34 mouse cellular contexts compared by ENCODE assay signal in the genomic region with DNA sequence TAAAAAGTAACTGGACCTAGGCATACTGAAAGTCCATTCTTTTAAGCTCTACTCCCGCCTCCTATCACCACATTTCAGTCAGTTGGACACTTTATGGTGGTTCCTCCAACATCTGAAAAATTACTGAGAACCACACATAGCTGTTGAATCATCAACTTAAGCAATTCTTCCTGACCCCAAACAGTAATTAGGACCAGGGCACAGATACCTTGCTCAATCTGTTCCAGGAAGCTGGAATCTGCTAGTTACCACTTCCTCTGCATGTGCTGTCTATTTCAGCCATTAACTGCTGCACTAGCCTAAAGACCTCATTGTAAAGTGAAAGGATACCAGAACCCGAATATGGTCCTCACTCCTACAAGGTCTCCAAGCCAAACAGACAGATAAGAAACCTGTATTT. TPM values are rescaled to one million over a fixed set of nuclear protein-coding genes. Genes with fewer than 3 reads are reported as not detected.
DNase-seq lines count a peak whose midpoint lies in the region; ATAC-seq and TF ChIP-seq lines count a peak whose summit lies in the region.
"Had no signal": no experiment of that assay in that cellular context is flagged by ENCODE, and none has a peak within 500 bp of the region (broad histone marks: within the 10 kb centered on the region; RNA-seq: fewer than 3 reads in every experiment).

No protein-coding gene starts in this region.

- peak overlapping the region; percentile 15; the same call in 1 of the 2 replicates for H3K4me2 ChIP-seq in liver, postnatal 0 days (ENCODE audit: low read depth, low read length)
- H3K4me2 ChIP-seq: embryonic facial prominence, embryonic 12.5 days; embryonic facial prominence, embryonic 15.5 days; heart, embryonic 12.5 days; heart, embryonic 15.5 days; hindbrain, embryonic 13.5 days had no signal

- DNase-seq in liver, postnatal 0 days: no peak
- DNase-seq in liver: no peak
- peak; percentile 29 for DNase-seq in lung, postnatal 36 days
- DNase-seq in lung, adult 2 months: no peak
- DNase-seq in cerebellum, postnatal 14 days: no peak
- DNase-seq in midbrain, embryonic 10.5 days (ENCODE audit: low spot score): no peak
- DNase-seq: adrenal gland, adult 2 months; adrenal gland, postnatal 14 days; cerebellum, adult 11 months; cerebellum, adult 2 months; cerebellum, adult 9-11 months; cerebellum, postnatal 36 days; forebrain, postnatal 0 days; gastrocnemius, adult 2 months; gastrocnemius, postnatal 14 days; heart, adult 18-20 months; heart, postnatal 10 days; heart, postnatal 36 days had no signal

- 55% methylated on average over 2 of the region's 2 CpGs for WGBS in liver, postnatal 0 days (ENCODE audit: insufficient replicate concordance)
- 53% methylated on average over 2 of the region's 2 CpGs for WGBS in lung, adult 2 months
- 83% methylated on average over 2 of the region's 2 CpGs for WGBS in midbrain, embryonic 10.5 days

- H3K4me3 ChIP-seq in liver, postnatal 0 days (ENCODE audit: low read depth, low read length): no peak overlapping the region
- H3K4me3 ChIP-seq in lung, adult 2 months (replicated peaks; ENCODE audit: extremely low read depth, low read depth, low read length): no peak overlapping the region
- no peak overlapping the region for H3K4me3 ChIP-seq in midbrain, embryonic 10.5 days
- H3K4me3 ChIP-seq: embryonic facial prominence, embryonic 12.5 days; embryonic facial prominence, embryonic 15.5 days; gastrocnemius, adult 2 months; heart, embryonic 12.5 days; heart, embryonic 15.5 days; hindbrain, embryonic 10.5 days; hindbrain, embryonic 13.5 days had no signal

- ATAC-seq in liver, postnatal 0 days: no peak
- ATAC-seq in megakaryocyte, adult 5-6 weeks (ENCODE audit: poor library complexity, severe bottlenecking): peak; percentile 69
- ATAC-seq: CD4-positive, CD25-positive, alpha-beta regulatory T cell, adult 4 months; forebrain, embryonic 14.5 days; forebrain, postnatal 0 days; hindbrain, embryonic 16.5 days had no signal

- TF ChIP-seq CTCF in liver, postnatal 0 days (IDR thresholded peaks at IDR 0.05; ENCODE audit: low read depth): no peak
- TF ChIP-seq CTCF in lung, adult 2 months (IDR thresholded peaks at IDR 0.05; ENCODE audit: insufficient read depth, low read length): no peak

- TF ChIP-seq EP300 in liver, postnatal 0 days (IDR thresholded peaks at IDR 0.05; ENCODE audit: low read depth): no peak

- no peaks in the 10 kb centered on the region for H3K36me3 ChIP-seq in liver, postnatal 0 days (replicated peaks; ENCODE audit: insufficient read depth, low read length)
- H3K36me3 ChIP-seq in midbrain, embryonic 10.5 days: no peaks in the 10 kb centered on the region
- H3K36me3 ChIP-seq: embryonic facial prominence, embryonic 12.5 days; embryonic facial prominence, embryonic 15.5 days; heart, embryonic 12.5 days; heart, embryonic 15.5 days; hindbrain, embryonic 10.5 days; hindbrain, embryonic 13.5 days had no signal

- no peaks in the 10 kb centered on the region for H3K27me3 ChIP-seq in liver, postnatal 0 days (ENCODE audit: insufficient read depth, low read length)
- no peaks in the 10 kb centered on the region for H3K27me3 ChIP-seq in midbrain, embryonic 10.5 days (ENCODE audit: low read depth, poor library complexity, severe bottlenecking)
- H3K27me3 ChIP-seq: embryonic facial prominence, embryonic 12.5 days; embryonic facial prominence, embryonic 15.5 days; heart, embryonic 12.5 days; heart, embryonic 15.5 days; hindbrain, embryonic 13.5 days had no signal

- TF ChIP-seq POLR2A in lung, adult 2 months (IDR thresholded peaks at IDR 0.05; ENCODE audit: borderline replicate concordance, extremely low read depth, low read depth, low read length): no peak

- H3K9me3 ChIP-seq in liver, postnatal 0 days (ENCODE audit: low read length): no peaks in the 10 kb centered on the region
- H3K9me3 ChIP-seq in midbrain, embryonic 10.5 days (replicated peaks): no peaks in the 10 kb centered on the region
- H3K9me3 ChIP-seq: embryonic facial prominence, embryonic 12.5 days; embryonic facial prominence, embryonic 15.5 days; heart, embryonic 12.5 days; heart, embryonic 15.5 days; hindbrain, embryonic 10.5 days; hindbrain, embryonic 13.5 days had no signal

- H3K27ac ChIP-seq in liver, postnatal 0 days (ENCODE audit: low read depth): no peak overlapping the region
- H3K27ac ChIP-seq in midbrain, embryonic 10.5 days (replicated peaks): no peak overlapping the region
- H3K27ac ChIP-seq: embryonic facial prominence, embryonic 12.5 days; embryonic facial prominence, embryonic 15.5 days; gastrocnemius, adult 2 months; heart, embryonic 15.5 days; hindbrain, embryonic 10.5 days; hindbrain, embryonic 13.5 days had no signal

- H3K4me1 ChIP-seq in liver, postnatal 0 days (ENCODE audit: insufficient read depth): 0 out of 2 replicates have a peak, but pooled peaks cover 2% of the 10 kb centered on the region
- no peaks in the 10 kb centered on the region for H3K4me1 ChIP-seq in lung, adult 2 months (ENCODE audit: control insufficient read depth, insufficient read depth, low read length)
- H3K4me1 ChIP-seq in midbrain, embryonic 10.5 days: no peaks in the 10 kb centered on the region
- H3K4me1 ChIP-seq: embryonic facial prominence, embryonic 12.5 days; embryonic facial prominence, embryonic 15.5 days; heart, embryonic 12.5 days; heart, embryonic 15.5 days; hindbrain, embryonic 10.5 days; hindbrain, embryonic 13.5 days had no signal

- no peak overlapping the region for H3K9ac ChIP-seq in liver, postnatal 0 days (replicated peaks)
- H3K9ac ChIP-seq: embryonic facial prominence, embryonic 12.5 days; embryonic facial prominence, embryonic 15.5 days; forebrain, postnatal 0 days; heart, embryonic 12.5 days; heart, embryonic 15.5 days; hindbrain, embryonic 13.5 days had no signal

RNA-seq across cellular contexts. Expression of a gene that starts 1.2 kb away (rescaled TPM):
- polyA plus RNA-seq in liver, postnatal 0 days (2015; fragmentation: Nextera tagmentation; extraction: Ambion mirVana): 0.19 TPM in 1 of 2 replicates, not detected in the other
- not detected in 2 replicates for polyA plus RNA-seq in lung, adult 2 months (2012; rRNA removed)
- 0.51 TPM in 1 of 2 replicates, not detected in the other for total RNA-seq in megakaryocyte, adult 5-6 weeks (2015)
- total RNA-seq in megakaryocyte, adult 5-6 weeks (2017): not detected in 2 replicates
- polyA plus RNA-seq in midbrain, embryonic 10.5 days (2016; fragmentation: Nextera tagmentation; extraction: Ambion mirVana): not detected in 2 replicates
- total RNA-seq: adrenal gland, postnatal 14 days; adrenal gland, postnatal 4 days; forebrain, postnatal 0 days; gastrocnemius, adult 2 months; gastrocnemius, postnatal 14 days; gastrocnemius, postnatal 4 days; heart, adult 18-20 months; heart, postnatal 10 days; heart, postnatal 36 days; MEL had no signal
- polyA plus RNA-seq: adrenal gland, adult 2 months; C2C12; CD4-positive, CD25-positive, alpha-beta regulatory T cell, adult 4 months; cerebellum, adult 2 months; embryonic facial prominence, embryonic 12.5 days; embryonic facial prominence, embryonic 15.5 days; forebrain, embryonic 11.5 days; forebrain, embryonic 14.5 days; forebrain, postnatal 0 days; frontal cortex, adult 2 months; heart, embryonic 12.5 days; heart, embryonic 15.5 days; hindbrain, embryonic 10.5 days; hindbrain, embryonic 13.5 days; hindbrain, embryonic 16.5 days had no signal

RNA-seq across cellular contexts. Expression of a gene that starts 18.5 kb away (rescaled TPM):
- 37.6 and 38.0 TPM in 2 replicates for polyA plus RNA-seq in liver, postnatal 0 days (2015; fragmentation: Nextera tagmentation; extraction: Ambion mirVana)
- not detected in 2 replicates for polyA plus RNA-seq in lung, adult 2 months (2012; rRNA removed)
- 42.5 and 48.3 TPM in 2 replicates for total RNA-seq in megakaryocyte, adult 5-6 weeks (2015)
- 29.5 and 38.1 TPM in 2 replicates for total RNA-seq in megakaryocyte, adult 5-6 weeks (2017)
- not detected in 2 replicates for polyA plus RNA-seq in midbrain, embryonic 10.5 days (2016; fragmentation: Nextera tagmentation; extraction: Ambion mirVana)
- total RNA-seq: adrenal gland, adult 2 months; adrenal gland, postnatal 14 days; forebrain, postnatal 0 days; gastrocnemius, adult 2 months; gastrocnemius, postnatal 14 days; gastrocnemius, postnatal 4 days; heart, adult 18-20 months; heart, postnatal 10 days; heart, postnatal 36 days had no signal
- polyA plus RNA-seq: adrenal gland, adult 2 months; C2C12; CD4-positive, CD25-positive, alpha-beta regulatory T cell, adult 4 months; cerebellum, adult 2 months; embryonic facial prominence, embryonic 12.5 days; embryonic facial prominence, embryonic 15.5 days; forebrain, embryonic 11.5 days; forebrain, embryonic 14.5 days; forebrain, postnatal 0 days; frontal cortex, adult 2 months; heart, embryonic 15.5 days; hindbrain, embryonic 10.5 days; hindbrain, embryonic 13.5 days; hindbrain, embryonic 16.5 days had no signal

RNA-seq across cellular contexts. Expression of a gene that starts 31.8 kb away (rescaled TPM):
- 0.26 and 0.54 TPM in 2 replicates for polyA plus RNA-seq in liver, postnatal 0 days (2015; fragmentation: Nextera tagmentation; extraction: Ambion mirVana)
- not detected in 2 replicates for polyA plus RNA-seq in lung, adult 2 months (2012; rRNA removed)
- 0.16 and 0.67 TPM in 2 replicates for total RNA-seq in megakaryocyte, adult 5-6 weeks (2015)
- 1.1 TPM in 1 of 2 replicates, not detected in the other for total RNA-seq in megakaryocyte, adult 5-6 weeks (2017)
- not detected in 2 replicates for polyA plus RNA-seq in midbrain, embryonic 10.5 days (2016; fragmentation: Nextera tagmentation; extraction: Ambion mirVana)
- total RNA-seq: forebrain, postnatal 0 days; gastrocnemius, adult 2 months; gastrocnemius, postnatal 14 days; gastrocnemius, postnatal 4 days; heart, adult 18-20 months; heart, postnatal 10 days; heart, postnatal 36 days; MEL had no signal
- polyA plus RNA-seq: adrenal gland, adult 2 months; C2C12; CD4-positive, CD25-positive, alpha-beta regulatory T cell, adult 4 months; cerebellum, adult 2 months; embryonic facial prominence, embryonic 12.5 days; embryonic facial prominence, embryonic 15.5 days; forebrain, embryonic 11.5 days; forebrain, embryonic 14.5 days; forebrain, postnatal 0 days; frontal cortex, adult 2 months; heart, embryonic 12.5 days; heart, embryonic 15.5 days; hindbrain, embryonic 10.5 days; hindbrain, embryonic 13.5 days; hindbrain, embryonic 16.5 days had no signal

RNA-seq across cellular contexts. Expression of a gene that starts 35.6 kb away (rescaled TPM):
- polyA plus RNA-seq in liver, postnatal 0 days (2015; fragmentation: Nextera tagmentation; extraction: Ambion mirVana): 0.86 and 0.90 TPM in 2 replicates
- polyA plus RNA-seq in lung, adult 2 months (2012; rRNA removed): 0.05 and 0.14 TPM in 2 replicates
- total RNA-seq in megakaryocyte, adult 5-6 weeks (2015): 47.4 and 50.5 TPM in 2 replicates
- 79.4 and 80.1 TPM in 2 replicates for total RNA-seq in megakaryocyte, adult 5-6 weeks (2017)
- polyA plus RNA-seq in midbrain, embryonic 10.5 days (2016; fragmentation: Nextera tagmentation; extraction: Ambion mirVana): not detected in 2 replicates
- total RNA-seq: adrenal gland, postnatal 14 days; forebrain, postnatal 0 days; heart, adult 18-20 months; heart, postnatal 36 days had no signal
- polyA plus RNA-seq: adrenal gland, adult 2 months; C2C12; CD4-positive, CD25-positive, alpha-beta regulatory T cell, adult 4 months; cerebellum, adult 2 months; forebrain, embryonic 11.5 days; forebrain, embryonic 14.5 days; forebrain, postnatal 0 days; frontal cortex, adult 2 months; heart, embryonic 12.5 days; heart, embryonic 15.5 days; hindbrain, embryonic 10.5 days had no signal

RNA-seq across cellular contexts. Expression of a gene that starts 37.7 kb away (rescaled TPM):
- not detected in 2 replicates for polyA plus RNA-seq in liver, postnatal 0 days (2015; fragmentation: Nextera tagmentation; extraction: Ambion mirVana)
- not detected in 2 replicates for polyA plus RNA-seq in lung, adult 2 months (2012; rRNA removed)
- total RNA-seq in megakaryocyte, adult 5-6 weeks (2015): not detected in 2 replicates
- not detected in 2 replicates for total RNA-seq in megakaryocyte, adult 5-6 weeks (2017)
- polyA plus RNA-seq in midbrain, embryonic 10.5 days (2016; fragmentation: Nextera tagmentation; extraction: Ambion mirVana): not detected in 2 replicates
- total RNA-seq: adrenal gland, adult 2 months; adrenal gland, postnatal 14 days; adrenal gland, postnatal 4 days; forebrain, postnatal 0 days; gastrocnemius, adult 2 months; gastrocnemius, postnatal 14 days; gastrocnemius, postnatal 4 days; heart, adult 18-20 months; heart, postnatal 10 days; heart, postnatal 36 days; MEL had no signal
- polyA plus RNA-seq: adrenal gland, adult 2 months; C2C12; CD4-positive, CD25-positive, alpha-beta regulatory T cell, adult 4 months; cerebellum, adult 2 months; embryonic facial prominence, embryonic 12.5 days; embryonic facial prominence, embryonic 15.5 days; forebrain, embryonic 11.5 days; forebrain, embryonic 14.5 days; forebrain, postnatal 0 days; frontal cortex, adult 2 months; heart, embryonic 12.5 days; heart, embryonic 15.5 days; hindbrain, embryonic 10.5 days; hindbrain, embryonic 13.5 days; hindbrain, embryonic 16.5 days had no signal

Comparison
In these comparisons a context has a peak if more than half of its experiments do, and no peak if none do; other contexts are left out.
1. RNA of a gene that starts 18.5 kb away (polyA plus RNA-seq): 37.6 to 38.0 TPM in liver, postnatal 0 days; not detected in midbrain, embryonic 10.5 days and not detected in lung, adult 2 months; every median in the first group is over 10 times any median in the second.